Mouse (Mus musculus) ES-Bruce4 (cell line): ENCODE results near the gene Neurl1a. TPM values are rescaled to one million over a fixed set of nuclear protein-coding genes. Genes with fewer than 3 reads are reported as not detected.

Experiments used
- H3K27ac ChIP-seq: 2 replicates; pipeline ENCODE4 v1.5.1; 2012; ENCODE audit warnings: low read length, inconsistent platforms; ENCODE audit not compliant: insufficient read depth
- H3K27me3 ChIP-seq: 2 replicates; pipeline ENCODE4 v1.6.1; 2012; ENCODE audit warnings: mild to moderate bottlenecking, low read length, inconsistent platforms; ENCODE audit not compliant: control insufficient read depth, poor library complexity, insufficient read depth, severe bottlenecking
- H3K36me3 ChIP-seq: 2 replicates; pipeline ENCODE4 v1.6.1; 2012; ENCODE audit warnings: inconsistent platforms, mild to moderate bottlenecking, low read length, moderate library complexity; ENCODE audit not compliant: control insufficient read depth, poor library complexity, insufficient read depth, severe bottlenecking
- H3K4me1 ChIP-seq: one replicate; pipeline ENCODE4 v1.8.1; 2011; ENCODE audit warnings: low read length; ENCODE audit not compliant: control insufficient read depth, insufficient read depth
- H3K4me3 ChIP-seq: 2 replicates; pipeline ENCODE4 v1.5.1; 2011; ENCODE audit warnings: low read depth, mild to moderate bottlenecking, low read length
- H3K9ac ChIP-seq: 2 replicates; pipeline ENCODE4 v1.6.1; 2012; ENCODE audit warnings: low read depth, mild to moderate bottlenecking, inconsistent platforms; ENCODE audit not compliant: poor library complexity, severe bottlenecking
- H3K9me3 ChIP-seq: replicated peaks from 2 replicates; pipeline ENCODE4 v1.6.1; 2012; ENCODE audit warnings: mild to moderate bottlenecking, low read length, inconsistent platforms; ENCODE audit not compliant: control insufficient read depth, poor library complexity, insufficient read depth, severe bottlenecking
- CTCF ChIP-seq: IDR thresholded peaks from one replicate; pipeline ENCODE4 v1.8.1; 2011; ENCODE audit warnings: low read depth, low read length
- EP300 ChIP-seq: IDR thresholded peaks from 2 replicates; pipeline ENCODE4 v1.6.1; 2011; ENCODE audit warnings: low read depth, low read length; ENCODE audit not compliant: insufficient read depth
- POLR2A ChIP-seq: IDR thresholded peaks from one replicate; pipeline ENCODE4 v1.8.1; 2011; ENCODE audit warnings: low read length; ENCODE audit not compliant: insufficient read depth
- polyA plus RNA-seq: library from polyadenylated mRNA; stranded (reverse); fragments of >200 nt; gene quantifications from 2 replicates; pipeline ENCODE4 v1.2.4, GENCODE M21; 2011; ENCODE audit warnings: low read depth; ENCODE audit not compliant: missing spikeins, insufficient read depth, insufficient read length

Gene Neurl1a
- polyA plus RNA-seq, 1 experiment = 8.1 TPM

DNA sequence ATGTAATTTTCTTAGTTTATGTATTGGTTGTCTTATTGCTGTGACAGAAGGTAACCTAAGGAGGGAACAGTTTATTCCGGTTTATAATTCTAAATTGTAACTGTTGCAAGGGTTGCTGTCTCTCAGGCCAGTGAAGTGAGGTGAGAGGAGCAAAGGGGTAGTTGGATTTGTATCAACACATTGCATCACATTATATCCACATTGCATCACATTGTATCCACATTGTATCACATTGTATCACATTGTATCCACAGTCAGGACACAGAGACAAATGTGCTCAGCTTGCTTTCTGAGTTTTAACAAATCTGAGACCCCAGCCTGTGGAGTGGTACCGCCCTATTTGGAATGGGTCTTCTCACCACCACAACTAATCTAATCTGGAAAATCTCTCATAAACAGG, 41.6 kb downstream of the Neurl1a start:
- TF ChIP-seq EP300 (no peak), CTCF (no peak), POLR2A (no peak)
- no peaks in the 10 kb centered on the region for H3K36me3 ChIP-seq
- no peak overlapping the region for H3K27ac ChIP-seq

DNA sequence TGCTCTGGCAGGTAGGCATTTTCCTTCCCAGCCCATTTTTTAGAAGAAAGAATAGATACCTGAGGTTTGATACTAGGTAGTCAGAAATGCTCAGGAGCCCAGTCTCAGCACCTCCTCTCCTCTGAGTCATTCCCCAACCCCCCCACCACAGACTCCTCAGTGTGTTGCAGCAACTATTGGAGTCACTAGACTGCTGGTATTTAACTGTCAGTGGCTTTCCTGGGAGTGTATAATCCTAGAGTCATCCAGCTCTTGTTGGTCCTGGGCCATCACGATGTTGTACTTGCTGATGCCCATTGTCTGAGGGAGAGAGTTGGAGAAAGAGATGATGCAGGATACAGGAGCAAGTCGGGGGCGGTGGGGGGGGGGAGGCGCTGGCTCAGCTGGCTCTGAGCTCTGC, 42.4 kb downstream of the Neurl1a start:
- H3K4me3 ChIP-seq = no peak overlapping the region
- no peaks in the 10 kb centered on the region for H3K27me3 ChIP-seq
- no peaks in the 10 kb centered on the region for H3K36me3 ChIP-seq
- H3K9ac ChIP-seq = no peak overlapping the region
- no peak for TF ChIP-seq POLR2A
- TF ChIP-seq EP300 = no peak
- TF ChIP-seq CTCF = no peak
- no peaks in the 10 kb centered on the region for H3K9me3 ChIP-seq
- no peak overlapping the region for H3K27ac ChIP-seq
- H3K4me1 ChIP-seq = no peaks in the 10 kb centered on the region

More for the DNA sequence above, 41.6 kb downstream of the Neurl1a start:
- no peaks in the 10 kb centered on the region for H3K27me3 ChIP-seq
- H3K9ac ChIP-seq = no peak overlapping the region
- no peaks in the 10 kb centered on the region for H3K4me1 ChIP-seq
- no peak overlapping the region for H3K4me3 ChIP-seq
- H3K9me3 ChIP-seq = no peaks in the 10 kb centered on the region

DNA sequence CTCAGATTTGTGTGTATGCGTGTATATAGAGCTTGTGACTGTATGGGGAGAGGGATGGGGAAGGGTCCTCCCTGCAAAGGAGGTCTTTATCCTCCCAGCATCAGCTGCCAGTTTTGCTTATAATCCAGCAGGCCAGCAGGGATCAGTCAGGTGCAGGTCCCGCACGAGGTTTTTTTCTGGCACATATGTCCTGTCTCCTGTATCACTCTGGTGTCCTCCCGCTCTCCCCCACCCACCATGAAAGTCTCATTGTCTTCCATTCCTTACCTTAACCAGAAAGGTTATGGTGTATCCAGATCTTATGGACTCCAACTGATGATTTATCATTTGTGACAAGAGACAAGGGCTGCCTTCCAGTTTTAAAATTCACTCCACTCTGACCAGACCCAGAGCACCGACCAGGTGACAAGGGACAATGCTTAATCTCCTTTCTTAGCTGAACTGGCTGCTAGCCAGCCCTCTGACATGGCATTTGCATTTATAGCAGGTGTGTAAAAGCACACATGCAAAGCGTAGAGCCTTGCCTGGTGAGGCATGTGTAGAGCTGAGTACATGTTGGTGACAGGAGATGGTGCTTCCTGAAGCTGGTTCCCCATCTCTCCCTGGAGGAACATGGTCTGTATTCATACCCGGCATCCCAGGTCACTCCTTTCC, 43.0 kb downstream of the Neurl1a start:
- H3K4me3 ChIP-seq = no peak overlapping the region
- H3K36me3 ChIP-seq = no peaks in the 10 kb centered on the region
- H3K4me1 ChIP-seq = no peaks in the 10 kb centered on the region
- TF ChIP-seq CTCF (no peak), POLR2A (no peak), EP300 (no peak)
- H3K27ac ChIP-seq = no peak overlapping the region
- no peaks in the 10 kb centered on the region for H3K9me3 ChIP-seq
- H3K9ac ChIP-seq = no peak overlapping the region
- H3K27me3 ChIP-seq = no peaks in the 10 kb centered on the region

DNA sequence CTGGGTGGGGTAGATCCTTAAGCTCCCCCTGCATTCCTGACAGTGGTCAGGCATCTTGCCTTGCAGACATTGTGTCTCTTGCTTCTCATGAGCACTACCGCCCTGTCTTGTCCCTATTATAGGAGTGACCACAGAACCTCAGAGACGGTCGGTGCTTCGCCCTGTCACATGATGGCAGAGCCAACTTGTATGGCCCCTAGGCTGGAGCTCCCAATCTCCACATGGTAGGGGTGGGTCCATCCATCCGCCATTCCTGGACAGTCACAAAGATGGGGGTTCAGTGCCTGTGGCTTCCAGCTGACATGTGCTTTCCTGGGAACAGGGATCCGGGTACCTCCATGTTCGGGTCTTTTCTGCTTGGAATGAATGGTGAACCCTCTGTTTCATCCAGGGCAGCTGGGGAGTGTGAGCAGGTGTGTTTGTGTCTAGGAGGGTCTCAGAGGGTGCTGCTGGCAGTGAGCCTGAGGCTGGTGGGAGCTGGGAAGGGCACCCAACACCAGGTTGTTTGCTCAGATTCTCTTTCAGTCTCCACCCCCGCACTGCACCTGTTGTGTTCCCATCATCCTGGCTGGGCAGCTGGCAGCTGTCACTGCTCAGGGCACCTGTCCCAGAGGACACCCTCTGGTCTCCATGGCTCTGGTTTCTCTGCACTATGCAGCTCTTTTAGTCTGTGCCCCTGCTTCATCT, 43.7 kb downstream of the Neurl1a start:
- Histone ChIP-seq H3K36me3 (no peaks in the 10 kb centered on the region), H3K4me3 (no peak overlapping the region), H3K27me3 (no peaks in the 10 kb centered on the region), H3K27ac (no peak overlapping the region), H3K9me3 (no peaks in the 10 kb centered on the region), H3K9ac (no peak overlapping the region), H3K4me1 (no peaks in the 10 kb centered on the region)
- no peak for TF ChIP-seq POLR2A

DNA sequence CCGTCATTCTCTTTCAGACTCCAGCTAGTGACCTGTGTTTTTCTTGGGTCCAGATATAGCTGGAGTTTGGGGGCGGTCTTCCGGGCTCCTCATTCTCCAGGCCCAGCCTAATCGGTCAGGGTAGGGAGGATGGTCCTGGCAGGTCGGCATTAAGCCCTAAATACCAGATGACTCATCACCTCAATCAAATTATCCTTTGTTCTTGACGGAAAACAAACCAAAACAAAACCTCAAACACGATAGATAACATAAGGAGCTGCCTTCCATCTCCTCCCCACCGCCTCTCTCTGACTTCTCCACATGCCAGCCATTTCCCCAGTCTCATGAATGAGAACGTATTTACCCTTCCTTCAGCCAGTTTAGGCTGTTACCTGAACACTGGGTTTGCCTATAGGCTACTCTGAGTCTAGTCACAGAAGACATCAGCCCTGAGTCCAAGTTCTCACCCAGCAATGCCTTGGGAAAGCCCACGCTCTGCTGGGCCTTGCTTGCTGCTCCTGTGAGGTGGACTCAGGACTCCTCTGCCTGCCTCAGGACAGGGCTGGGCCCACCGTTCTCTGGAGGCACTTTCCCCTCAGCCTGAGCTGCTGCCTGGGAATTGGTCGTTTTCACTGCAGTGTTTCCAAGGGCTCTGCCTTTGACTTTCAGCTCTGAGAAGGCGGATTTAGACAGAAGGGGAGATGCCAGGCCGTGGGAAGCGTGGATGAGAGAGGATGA, 44.4 kb downstream of the Neurl1a start:
- Histone ChIP-seq H3K9ac (no peak overlapping the region), H3K27me3 (no peaks in the 10 kb centered on the region), H3K9me3 (no peaks in the 10 kb centered on the region), H3K4me3 (no peak overlapping the region), H3K36me3 (no peaks in the 10 kb centered on the region), H3K27ac (no peak overlapping the region), H3K4me1 (no peaks in the 10 kb centered on the region)
- TF ChIP-seq POLR2A (no peak), EP300 (no peak), CTCF (no peak)

DNA sequence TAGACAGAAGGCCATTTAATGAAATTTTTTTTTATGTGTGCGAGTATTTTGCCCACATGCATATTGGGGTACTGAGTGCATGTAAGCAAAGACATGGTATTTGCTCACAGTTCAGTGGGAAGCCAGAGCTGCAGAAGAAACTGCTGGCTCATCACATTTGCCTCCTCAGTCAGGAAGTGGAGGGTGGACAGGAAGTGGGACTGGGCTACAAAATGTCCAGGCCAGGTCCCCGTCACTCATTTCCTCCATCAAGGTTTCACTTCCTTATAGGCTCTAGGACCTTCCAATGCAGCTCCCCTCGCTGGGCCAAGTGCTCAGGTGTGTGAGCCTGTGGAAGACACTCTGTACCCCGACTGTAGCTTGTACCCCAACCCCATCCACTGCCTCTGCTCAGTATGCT, 46.1 kb downstream of the Neurl1a start:
- Histone ChIP-seq H3K4me1 (no peaks in the 10 kb centered on the region), H3K4me3 (no peak overlapping the region), H3K36me3 (no peaks in the 10 kb centered on the region), H3K9me3 (no peaks in the 10 kb centered on the region), H3K27ac (no peak overlapping the region), H3K9ac (no peak overlapping the region), H3K27me3 (no peaks in the 10 kb centered on the region)
- TF ChIP-seq POLR2A = no peak
